Mouse (Mus musculus): ENCODE measurements around the gene Fbxo34.

DNA sequence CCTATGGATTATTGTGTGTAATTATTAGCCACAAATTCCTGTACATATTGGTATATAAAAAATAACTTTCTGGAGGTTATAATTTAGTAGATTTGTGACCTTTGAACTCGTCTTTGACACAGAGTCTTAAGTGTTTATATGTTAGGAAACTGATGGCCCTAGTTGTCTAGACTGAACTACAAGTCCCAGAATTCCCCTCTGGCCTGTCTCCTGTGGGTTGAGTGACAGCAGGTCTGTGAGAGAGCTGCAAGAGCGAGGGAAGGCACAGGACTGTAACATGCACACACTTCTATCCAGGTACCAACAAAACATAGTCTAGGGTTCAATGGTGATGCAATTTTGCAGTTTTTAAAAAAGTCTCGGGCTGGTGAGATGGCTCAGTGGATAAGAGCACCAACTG is 11.3 kb upstream of the Fbxo34 start:
- TF ChIP-seq CTCF (IDR thresholded peaks at IDR 0.05; ENCODE audit: control insufficient read depth, insufficient read depth, low read length), result no peak
- TF ChIP-seq POLR2A (IDR thresholded peaks at IDR 0.05; ENCODE audit: borderline replicate concordance, control insufficient read depth, low read depth, low read length), result no peak
